Mouse (Mus musculus): ENCODE results near the gene Pcnp.

The Pcnp gene

DNA sequence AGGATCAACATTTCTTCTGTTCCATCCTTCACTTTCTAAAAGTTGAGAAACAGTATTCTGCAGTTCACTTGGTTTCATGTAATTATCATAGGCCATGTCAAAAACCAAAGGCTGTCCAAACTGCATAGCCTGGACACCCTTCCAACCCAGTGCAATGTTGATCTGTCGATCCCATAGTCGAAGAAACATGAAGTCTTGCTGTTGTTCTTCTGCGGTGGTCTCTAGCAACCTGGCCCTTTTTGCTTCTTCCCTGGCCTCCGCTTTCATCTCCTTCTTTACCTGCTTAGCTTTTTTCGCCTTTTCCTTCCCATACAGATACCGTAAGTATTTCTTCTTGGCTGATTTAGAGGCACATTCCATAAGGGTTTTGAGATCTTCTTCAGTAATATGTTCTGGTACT lies 5.0 kb upstream of the Pcnp start:
- DNase-seq: no peak

DNA sequence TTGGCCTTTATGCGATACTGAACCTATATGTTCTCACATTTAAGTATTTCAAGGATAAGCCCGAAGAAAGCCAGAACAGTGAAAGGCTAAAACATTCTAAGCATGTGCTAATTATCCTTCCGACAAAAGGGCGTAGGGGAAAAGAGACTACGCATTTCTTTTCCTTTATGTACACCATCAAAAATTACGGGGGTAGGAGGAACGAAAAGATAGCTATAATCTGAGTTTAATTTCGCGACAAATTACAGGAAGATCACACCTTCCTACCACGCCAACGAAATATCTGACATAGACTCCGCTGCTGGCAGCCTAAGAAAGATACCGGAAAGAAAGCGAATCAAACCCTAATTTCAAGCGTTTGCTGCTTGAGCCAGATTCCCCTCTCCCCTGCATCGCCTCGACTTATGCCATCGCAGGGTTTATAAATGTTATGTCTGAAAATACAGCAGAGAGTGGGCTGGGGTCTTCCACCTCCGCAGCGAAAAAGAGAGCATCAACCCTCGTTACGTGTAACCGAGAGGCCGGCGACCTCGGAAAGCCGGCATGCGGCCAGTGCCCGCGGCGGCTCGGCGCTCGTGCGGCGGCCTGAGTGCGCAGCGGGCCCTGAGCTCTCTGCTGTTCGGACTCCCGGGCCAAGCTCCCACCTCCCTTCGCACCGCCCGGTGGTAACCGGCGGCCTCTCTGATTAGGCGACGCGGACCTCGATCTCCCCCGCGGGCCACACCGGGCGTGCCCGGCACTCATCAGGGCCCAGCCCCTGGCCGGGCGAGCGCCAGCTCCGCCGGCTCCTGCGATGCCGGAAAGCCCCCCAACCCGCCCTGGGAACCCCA lies 602 bp downstream of the Pcnp start:
- DNase-seq: no peak

DNA sequence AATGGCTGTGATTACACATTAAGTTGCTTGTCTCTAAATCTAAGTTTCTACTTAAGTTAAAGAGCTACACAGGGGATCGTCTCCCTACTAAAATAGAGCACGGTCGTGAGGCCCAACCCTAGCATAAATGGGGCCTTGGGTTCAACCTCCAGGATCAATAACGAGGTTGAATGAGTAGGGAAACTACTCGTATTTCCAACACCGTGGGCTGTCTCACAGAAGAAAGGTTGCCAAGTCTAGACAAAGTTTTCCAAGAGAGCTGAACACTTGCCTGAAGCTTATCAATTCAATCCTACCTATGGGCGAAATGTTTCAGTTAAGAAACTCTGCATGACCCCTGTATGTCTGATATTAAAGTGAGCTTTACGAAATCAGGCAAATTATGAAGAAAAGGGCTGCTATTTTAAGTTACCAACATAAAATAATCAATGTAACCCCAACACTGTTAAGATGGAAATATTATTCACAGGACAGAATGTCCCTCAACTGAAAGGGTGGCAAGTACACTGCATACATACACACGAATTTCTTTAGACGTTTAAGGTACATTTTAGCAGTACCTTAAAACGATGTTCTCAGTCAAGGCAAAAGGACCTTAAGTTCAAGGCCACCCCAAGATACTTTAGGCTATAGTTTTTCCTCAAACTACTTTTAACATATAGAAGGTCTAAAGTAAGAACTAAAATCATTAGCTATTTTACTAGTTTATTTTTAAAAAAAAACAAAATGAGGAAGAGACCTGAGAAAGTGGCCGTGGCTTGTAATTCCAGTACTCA lies 1.5 kb downstream of the Pcnp start:
- DNase-seq: no peak

DNA sequence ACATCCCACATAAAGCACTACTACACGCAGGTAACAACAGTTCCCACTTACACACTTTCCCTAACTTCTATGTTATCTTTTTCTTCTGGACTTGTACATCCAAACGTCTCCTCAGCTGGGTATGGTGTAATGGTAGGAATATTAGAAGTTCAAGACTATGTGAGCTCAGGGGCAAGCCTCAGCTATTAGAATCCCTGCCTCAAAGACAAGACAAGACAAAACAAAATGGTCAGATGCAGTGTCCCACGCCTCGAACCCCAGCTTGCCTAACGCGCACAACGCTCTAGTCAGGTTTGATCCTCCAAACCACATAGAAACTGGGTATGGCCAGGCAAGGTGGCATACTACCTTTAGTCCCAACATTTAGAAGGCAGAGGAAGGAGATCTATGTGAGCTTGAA lies 9.9 kb downstream of the Pcnp start:
- no peak for DNase-seq

DNA sequence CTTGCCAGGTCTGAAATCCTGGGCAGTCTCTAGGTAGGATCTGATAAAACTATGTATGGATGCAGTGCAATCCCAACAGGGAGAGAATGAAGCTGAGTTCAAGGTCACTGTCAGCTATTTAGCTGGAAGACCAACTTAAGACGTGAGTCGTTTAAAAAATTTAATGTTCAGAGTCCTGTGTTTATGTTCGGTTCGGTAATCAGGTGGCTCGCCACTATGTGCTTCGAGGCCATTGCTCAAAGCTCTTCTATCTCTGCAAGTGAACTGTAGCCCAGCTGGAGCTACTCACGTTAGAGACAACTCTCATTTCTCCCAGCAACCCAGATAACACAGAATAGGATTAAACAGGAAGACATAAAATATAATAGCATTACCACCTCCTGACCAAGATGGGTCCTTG lies 15.5 kb downstream of the Pcnp start:
- no peak for DNase-seq

DNA sequence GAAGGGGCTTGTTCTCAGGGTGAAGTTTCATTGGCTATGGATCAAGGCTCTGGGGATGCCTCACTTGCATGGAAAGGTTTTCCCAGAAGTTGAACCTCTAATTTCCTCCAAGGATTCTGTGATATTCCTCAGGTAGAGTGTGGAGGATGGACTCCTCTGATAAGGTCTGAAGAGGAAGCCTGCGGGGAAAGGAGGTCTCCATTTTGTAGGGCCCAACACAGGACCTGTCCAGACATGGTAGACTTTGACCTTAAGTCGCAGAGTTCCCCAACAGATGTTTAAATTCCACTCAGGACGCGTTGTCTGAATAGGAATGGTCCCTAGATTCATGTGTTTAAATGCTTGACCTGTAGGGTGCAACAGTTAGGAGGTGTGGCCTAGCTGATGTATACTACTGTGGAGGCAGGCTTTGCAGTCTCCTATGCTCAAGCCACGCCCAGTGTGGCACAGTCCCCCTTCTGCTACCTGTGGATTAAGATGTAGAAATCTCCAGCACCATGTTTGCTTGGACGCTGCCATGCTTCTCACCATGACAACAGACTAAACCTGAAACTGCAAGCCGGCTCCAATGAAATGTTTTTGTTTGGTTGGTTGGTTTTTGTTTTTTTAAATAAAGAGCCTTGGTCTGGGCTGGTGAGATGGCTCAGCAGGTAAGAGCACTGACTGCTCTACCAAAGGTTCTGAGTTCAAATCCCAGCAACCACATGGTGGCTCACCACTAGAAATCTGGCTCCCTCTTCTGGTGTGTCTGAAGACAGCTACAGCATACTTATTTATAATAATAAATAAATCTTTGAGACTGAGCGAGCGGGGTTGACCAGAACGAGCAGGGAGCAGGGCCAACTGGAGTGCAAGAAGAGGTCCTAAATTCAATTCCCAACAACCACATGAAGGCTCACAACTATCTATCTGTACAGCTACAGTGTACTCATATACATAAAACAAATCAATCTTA lies 16.5 kb downstream of the Pcnp start:
- no peak for DNase-seq

DNA sequence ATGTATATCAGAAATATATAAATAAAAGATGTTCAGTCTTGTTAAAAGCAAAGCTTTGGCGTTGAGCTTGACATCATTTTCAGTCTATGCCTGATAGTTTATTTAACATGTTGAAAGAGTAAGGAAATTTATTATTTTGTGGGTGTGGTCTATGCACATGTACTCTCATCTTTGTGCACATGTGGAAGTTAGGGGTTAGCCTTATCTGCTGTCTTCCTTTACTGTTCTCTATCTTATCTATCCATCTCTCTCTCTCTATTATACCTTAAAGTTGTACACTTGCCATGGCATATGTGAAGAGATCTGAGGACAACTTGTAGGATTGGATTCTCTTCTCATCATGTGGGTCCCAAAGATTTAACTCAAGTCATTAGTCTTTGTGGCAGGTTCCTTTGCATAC lies 20.7 kb downstream of the Pcnp start:
- no peak for DNase-seq

DNA sequence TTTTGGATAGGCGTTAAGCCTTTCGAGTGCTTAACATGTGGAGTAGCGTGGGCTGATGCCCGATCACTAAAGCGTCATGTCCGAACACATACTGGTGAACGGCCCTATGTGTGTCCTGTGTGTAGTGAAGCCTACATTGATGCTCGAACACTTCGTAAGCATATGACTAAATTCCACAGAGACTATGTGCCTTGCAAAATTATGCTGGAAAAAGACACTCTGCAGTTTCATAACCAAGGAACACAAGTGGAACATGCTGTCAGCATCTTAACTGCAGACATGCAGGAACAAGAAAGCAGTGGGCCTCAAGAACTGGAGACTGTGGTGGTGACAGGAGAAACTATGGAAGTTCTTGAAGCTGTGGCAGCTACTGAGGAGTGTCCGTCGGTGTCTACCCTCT lies 22.7 kb downstream of the Pcnp start:
- DNase-seq: no peak

DNA sequence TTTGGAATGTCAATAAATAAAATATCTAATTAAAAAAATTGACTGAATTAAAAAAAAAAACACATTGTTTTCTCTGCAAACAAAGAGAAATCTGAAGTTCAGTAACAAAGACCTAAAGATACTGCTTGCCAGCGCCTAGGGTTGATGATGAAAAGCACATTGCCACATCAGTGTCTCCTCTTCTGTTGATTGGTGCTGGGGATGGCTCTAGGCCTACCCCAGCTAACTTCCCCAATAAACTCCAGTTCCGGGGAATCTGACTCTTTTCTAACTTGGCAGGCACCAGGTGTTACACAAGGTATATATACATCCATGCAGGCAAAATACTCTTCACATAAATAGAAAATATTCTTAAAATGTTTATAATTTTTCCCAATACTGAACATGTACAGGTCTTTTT lies 35.3 kb downstream of the Pcnp start:
- DNase-seq: no peak

DNA sequence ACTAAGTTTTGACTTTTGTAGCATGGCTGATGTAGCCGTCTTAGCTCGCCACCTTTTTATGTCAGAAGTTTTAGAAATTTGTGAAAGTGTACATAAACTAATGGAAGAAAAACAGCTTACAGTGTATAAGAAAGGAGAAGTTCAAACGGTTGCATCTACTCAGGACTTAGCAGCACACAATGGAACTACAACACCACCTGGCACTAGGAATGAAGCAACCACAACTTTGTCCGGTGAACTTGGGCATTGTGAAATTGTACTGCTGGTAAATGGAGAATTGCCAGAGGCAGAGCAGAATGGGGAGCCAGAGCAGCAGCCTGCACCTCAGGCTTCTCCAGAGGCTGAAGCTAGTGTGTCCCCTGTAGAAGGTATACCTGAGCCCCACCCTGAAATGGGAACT lies 39.2 kb downstream of the Pcnp start:
- no peak for DNase-seq

DNA sequence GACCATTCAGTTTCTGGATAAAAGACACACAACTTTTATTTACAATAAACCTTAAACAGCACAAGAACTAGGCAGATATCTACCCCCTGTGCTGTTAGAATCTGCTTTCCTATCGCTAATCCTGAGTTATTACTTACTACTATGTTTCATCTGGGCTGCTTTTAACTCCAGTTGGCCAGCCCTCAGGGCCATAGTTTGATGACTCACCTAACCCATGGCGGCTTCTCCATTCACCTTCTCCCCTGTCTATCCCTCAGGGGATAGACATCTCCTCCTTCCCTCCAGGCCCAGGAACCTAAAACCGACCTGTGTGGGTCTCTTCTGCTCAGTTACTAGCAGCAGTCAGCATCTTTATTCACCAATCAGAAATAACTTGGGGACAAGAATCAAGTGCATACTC lies 43.5 kb downstream of the Pcnp start:
- no peak for DNase-seq

DNA sequence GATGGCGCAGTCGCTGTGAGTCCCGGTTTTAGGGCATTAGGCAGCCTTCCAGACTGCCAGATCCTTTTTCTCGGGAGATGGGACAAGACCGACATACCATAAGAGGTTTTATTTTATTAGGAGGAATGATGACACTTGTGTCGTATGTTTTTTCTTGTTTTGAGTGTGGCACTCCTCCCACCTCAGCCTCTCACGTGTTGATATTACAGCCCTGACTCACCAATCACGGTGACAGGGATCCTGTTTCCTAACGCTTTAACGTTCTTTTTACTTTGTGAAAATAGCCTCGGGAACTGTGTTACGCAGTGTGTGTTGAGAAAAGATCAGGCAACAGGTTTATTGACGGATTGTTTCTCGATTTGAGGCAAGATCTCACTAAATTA lies 54.6 kb downstream of the Pcnp start:
- DNase-seq: no peak

DNA sequence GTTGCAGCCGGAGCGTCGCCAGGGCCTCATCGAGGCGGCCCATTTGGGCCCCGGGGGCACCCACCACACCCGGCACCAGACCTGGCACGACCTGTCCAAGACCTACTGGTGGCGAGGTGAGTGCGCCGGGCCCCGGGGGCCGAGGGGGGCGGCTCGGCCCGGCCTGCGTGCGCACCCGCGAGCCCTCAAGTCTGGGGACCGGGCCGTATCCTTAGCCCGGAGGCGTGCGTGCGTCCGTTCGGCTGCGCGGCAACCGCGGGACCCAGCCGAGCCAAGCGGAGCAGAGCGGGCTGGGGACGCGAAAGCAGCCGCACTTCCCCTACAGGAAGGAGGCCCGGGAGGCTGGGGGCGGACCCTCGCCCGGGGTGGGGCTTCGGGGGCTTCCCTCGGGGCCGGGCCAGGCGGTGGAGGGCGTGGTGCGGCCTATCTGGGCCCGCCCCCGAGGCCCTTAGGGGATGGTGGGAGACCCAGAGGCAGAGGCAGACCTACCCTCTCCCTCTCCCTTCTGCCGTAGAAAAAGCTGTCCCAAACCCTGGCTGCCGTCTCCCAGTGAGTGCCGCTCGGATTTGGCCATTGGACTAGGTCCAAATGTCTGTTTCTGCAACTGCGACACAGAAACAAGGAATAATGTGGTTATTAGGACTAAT lies 55.2 kb downstream of the Pcnp start:
- DNase-seq: peak; percentile 90

DNA sequence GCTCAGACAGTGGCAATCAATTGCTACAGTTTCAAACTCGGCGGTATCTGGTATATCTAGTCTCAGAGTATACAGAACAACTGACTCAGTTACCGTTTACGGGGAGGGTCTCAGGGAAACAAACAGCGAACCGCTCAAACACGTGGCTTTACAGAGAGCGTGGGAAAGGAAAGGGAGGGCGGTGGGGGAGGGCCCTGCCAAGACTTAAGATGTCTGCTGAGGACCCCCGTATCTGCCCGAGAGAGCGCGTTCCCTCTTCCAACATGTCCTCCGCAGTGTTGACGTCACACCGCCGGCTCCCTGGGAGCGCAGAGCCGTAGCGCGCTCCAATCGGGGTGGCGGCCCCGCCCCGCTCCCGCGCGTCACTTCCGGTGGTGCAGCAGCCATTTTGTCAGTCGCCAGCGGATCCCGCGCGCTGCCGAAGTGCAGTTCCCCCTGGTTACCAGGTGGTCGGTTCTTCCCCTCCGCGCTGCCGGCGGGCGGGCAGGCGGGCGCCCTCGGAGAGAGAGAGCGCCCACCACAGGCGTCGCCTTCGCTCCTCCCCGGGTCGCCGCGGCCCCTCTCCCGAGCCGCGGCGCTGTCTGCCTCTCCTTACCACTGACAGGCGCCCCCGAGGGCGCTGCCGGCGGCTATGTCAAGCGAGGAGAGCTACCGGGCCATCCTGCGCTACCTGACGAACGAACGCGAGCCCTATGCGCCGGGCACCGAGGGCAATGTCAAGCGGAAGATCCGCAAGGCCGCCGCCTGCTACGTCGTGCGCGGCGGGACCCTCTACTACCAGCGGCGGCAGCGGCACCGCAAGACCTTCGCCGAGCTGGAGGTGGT lies 55.9 kb downstream of the Pcnp start, which contains the start of gene Zbtb11:
Zbtb11 (plus strand) TSS at position 453 of the 825 bp plus-strand sequence.
- peak; percentile 97 for DNase-seq

DNA sequence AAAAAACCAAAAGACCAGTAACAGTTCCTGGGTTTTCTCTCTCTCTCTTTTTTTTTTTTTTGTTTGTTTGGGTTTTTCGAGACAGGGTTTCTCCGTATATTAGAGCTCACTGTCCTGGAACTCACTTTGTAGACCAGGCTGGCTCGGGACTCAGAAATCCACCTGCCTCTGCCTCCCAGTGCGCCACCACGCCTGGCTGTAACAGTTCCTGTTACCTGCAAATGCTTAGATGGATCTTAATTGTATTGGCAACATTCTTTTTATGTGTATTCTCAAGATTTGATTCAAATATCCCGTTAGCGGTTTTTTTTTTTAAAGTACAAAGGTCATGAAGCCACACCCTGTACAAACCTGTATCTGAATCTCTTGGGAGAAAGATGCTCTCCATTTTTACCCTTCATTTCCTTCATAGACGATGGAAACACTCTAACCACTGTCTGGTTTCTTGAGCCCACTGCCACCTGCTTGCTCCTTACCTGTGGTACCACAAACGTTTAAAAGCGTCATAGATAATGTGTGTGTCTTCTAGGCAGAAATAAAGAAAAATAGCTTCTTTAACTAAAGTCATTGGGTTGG lies 56.8 kb downstream of the Pcnp start:
- DNase-seq: no peak

DNA sequence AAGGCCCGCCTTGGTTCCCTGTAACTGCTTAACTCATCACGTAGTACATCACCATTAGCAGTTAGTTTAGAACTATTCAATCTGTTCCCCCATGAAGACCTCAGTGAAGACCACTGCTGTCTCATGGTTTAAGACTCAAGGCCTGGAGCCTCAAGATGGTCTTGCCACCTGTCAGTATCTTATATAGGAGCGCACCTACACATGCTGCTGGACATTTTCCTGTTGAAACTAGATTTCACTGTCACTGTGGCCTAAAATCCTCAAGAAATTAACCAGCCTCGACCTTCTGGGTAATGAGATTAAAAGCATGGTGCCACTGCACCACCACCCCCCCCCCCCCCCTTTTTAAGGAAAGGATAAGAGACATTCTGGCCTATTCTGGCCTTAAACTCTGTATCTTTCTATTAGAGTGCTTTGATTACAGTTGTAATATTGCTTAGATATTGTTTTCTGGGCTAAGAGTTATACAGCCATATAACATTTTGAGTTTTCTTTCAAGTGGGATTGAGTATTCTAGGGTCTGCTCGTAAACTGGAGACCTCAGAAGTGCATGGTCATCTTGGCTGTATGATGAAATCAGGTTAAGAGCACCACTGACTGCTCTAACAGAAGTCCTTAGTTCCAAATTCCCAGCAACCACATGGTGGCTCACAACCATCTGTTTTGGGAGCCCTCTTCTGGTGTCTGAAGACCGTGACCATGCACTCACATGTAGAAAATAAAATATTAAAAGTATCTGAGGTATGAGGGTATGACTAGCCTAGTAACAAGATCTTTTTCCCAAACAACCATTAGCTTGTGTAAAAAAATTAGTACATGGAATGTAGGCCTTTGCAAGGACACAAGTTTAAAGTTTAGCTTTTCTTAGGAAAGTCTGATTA lies 57.6 kb downstream of the Pcnp start:
- DNase-seq: no peak

DNA sequence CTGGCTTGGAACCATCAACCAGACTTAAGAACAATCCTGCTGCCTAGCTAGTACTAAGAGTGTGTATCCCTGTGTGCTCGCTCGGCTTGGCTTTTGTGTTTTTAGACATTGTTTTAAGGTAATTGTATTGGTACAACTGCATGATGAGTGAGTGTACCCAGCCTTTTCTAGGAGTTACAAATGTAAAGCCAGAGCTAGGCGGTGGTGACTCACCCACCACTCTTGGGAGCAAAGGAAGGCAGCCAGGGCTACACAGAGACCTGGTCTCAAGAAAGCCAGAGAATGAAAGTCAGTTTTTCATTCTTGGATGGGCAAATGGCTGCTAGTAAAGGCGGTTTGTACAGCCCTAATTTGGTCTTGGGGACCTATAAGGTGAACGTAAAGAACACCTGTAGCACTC lies 59.1 kb downstream of the Pcnp start:
- DNase-seq: no peak

DNA sequence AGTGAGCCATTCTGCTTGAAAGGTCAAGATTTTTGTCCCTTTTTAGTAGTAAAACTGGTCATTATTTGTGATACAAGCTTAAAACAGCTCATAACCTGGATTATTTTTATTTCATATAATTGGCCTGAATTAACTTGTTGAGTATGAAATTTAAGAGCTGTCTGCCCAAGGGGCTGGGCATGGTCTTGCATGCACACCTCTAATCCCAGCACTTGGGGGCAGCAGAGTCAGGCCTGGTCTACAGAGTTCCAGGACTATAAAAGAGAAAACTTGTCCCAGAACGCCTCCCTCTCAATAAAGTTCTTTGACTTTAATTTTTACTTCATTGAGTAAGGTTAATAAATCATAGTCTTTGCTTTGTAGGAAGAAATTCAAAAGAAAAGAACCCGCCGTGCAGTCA lies 60.4 kb downstream of the Pcnp start:
- no peak for DNase-seq

DNA sequence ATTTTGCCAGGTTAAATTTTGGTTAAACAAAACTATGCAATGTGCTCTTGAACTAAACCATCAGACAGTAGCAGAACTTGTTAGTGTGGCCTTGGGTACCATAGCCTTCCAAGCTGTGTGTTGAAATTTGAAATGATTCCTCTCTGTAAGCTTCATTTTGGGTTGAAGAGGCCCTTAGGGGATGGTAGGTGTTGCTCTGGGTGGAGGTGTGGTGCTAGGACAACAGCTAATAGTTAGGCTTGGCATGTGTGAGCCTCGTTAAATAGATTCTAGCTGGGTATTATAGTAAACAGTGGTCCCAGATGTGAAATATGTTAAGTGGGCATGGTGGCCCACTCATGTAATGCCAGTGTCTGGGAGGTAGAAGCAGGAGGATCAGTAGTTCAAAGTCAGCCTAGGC lies 62.3 kb downstream of the Pcnp start:
- no peak for DNase-seq

DNA sequence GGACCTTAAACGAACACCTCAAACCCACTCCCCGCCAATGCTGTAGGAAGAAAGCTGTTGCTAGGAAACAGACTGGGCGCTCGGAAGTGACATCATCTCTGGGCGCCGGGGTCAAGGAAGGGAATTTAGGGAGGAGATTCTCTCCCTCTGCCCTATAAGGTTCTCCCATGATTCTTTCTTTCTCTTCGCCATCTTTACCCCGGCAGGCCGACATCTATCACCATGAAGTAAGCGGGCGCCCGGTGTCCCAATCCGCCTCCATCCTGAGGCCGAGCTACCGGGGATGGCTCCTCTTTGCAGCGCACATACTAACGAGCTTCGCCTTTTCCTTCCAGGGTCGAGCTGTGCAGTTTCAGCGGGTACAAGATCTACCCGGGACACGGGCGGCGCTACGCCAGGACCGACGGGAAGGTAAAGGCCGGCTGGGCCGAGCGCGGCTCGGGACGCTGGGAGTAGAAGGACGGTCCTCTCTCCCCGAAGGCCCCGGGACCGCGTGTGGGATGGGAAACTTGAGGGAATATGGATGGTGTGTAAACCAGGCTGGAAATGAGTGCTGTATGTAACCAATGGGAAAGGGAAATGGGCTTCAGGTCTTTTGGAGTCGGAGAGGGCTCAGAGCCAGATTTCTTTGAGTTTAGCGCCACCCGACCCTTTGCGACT lies 63.2 kb downstream of the Pcnp start, which contains the start of gene Rpl24:
Rpl24 (plus strand) TSS at position 64 of the 660 bp plus-strand sequence.
- DNase-seq: peak; percentile 94

All from kidney, adult 11 months (tissue).